Mouse (Mus musculus) urinary bladder, adult 18-20 months (tissue): ENCODE data around the gene Spon1.
A peak's percentile ranks its signal among the peaks of the same experiment; 100 is the strongest.

Experiments used
- DNase-seq, 2 experiments: peaks; one replicate each; pipeline ENCODE4 v3.0.0; 2022; ENCODE audit warnings: low spot score in 2 of 2, mixed read lengths in 2 of 2

Spon1 gene

GRCm38 (mm10) chr7:114060445-114060844 is 294.6 kb downstream of the Spon1 start:
- no peak for DNase-seq

- DNase-seq: no peak
These were observed 296.7 kb downstream of the Spon1 start for GRCm38 (mm10) chr7:114062451-114062850.

GRCm38 (mm10) chr7:114063534-114063933 is 297.7 kb downstream of the Spon1 start:
- no peak for DNase-seq

- no peak for DNase-seq
These were observed 298.2 kb downstream of the Spon1 start for GRCm38 (mm10) chr7:114063966-114064365.

- DNase-seq: peak; percentile 26 to 28
These were observed 299.8 kb downstream of the Spon1 start for GRCm38 (mm10) chr7:114065407-114066185.

- DNase-seq: peak; percentile 81 to 85
These were observed 300.9 kb downstream of the Spon1 start for GRCm38 (mm10) chr7:114066529-114067178.

- DNase-seq: no peak
These were observed 303.2 kb downstream of the Spon1 start for GRCm38 (mm10) chr7:114068956-114069533.

- no peak for DNase-seq
These were observed 304.1 kb downstream of the Spon1 start for GRCm38 (mm10) chr7:114069726-114070457.

GRCm38 (mm10) chr7:114070458-114070840 is 304.7 kb downstream of the Spon1 start:
- no peak for DNase-seq

GRCm38 (mm10) chr7:114071395-114071794 is 305.6 kb downstream of the Spon1 start:
- no peak for DNase-seq

GRCm38 (mm10) chr7:114071851-114072616 is 306.2 kb downstream of the Spon1 start:
- DNase-seq: no peak

GRCm38 (mm10) chr7:114074133-114074532 is 308.3 kb downstream of the Spon1 start:
- no peak for DNase-seq

- no peak for DNase-seq
These were observed 308.8 kb downstream of the Spon1 start for GRCm38 (mm10) chr7:114074595-114074994.

GRCm38 (mm10) chr7:114079343-114079742 is 313.5 kb downstream of the Spon1 start:
- no peak for DNase-seq

- DNase-seq: no peak
These were observed 314.5 kb downstream of the Spon1 start for GRCm38 (mm10) chr7:114080250-114080649.

- no peak for DNase-seq
These were observed 316.0 kb downstream of the Spon1 start for GRCm38 (mm10) chr7:114081633-114082420.

GRCm38 (mm10) chr7:114083088-114083487 is 317.3 kb downstream of the Spon1 start:
- DNase-seq: no peak

- DNase-seq: no peak
These were observed 318.0 kb downstream of the Spon1 start for GRCm38 (mm10) chr7:114083760-114084159.

GRCm38 (mm10) chr7:114086021-114086710 is 320.4 kb downstream of the Spon1 start:
- no peak for DNase-seq

- no peak for DNase-seq
These were observed 321.5 kb downstream of the Spon1 start for GRCm38 (mm10) chr7:114087341-114087740.
